Mouse (Mus musculus) kidney, adult 2 months (tissue): ENCODE data around the gene 4921501E09Rik. TPM values are rescaled to one million over a fixed set of nuclear protein-coding genes. Genes with fewer than 3 reads are reported as not detected.
A peak's percentile ranks its signal among the peaks of the same experiment; 100 is the strongest.

Experiments
- DNase-seq: peaks from one replicate; pipeline ENCODE4 v3.0.0; 2021
- H3K27ac ChIP-seq: fragments of 200-500 bp; 2 replicates; pipeline ENCODE4 v1.5.1; 2012; ENCODE audit warnings: low read depth, low read length, control low read depth, inconsistent platforms; ENCODE audit not compliant: insufficient read depth
- H3K27me3 ChIP-seq: fragments of 200-500 bp; replicated peaks from 2 replicates; pipeline ENCODE4 v1.6.1; 2012; ENCODE audit warnings: mild to moderate bottlenecking, moderate library complexity, low read length, inconsistent platforms; ENCODE audit not compliant: control insufficient read depth, insufficient read depth
- H3K36me3 ChIP-seq: fragments of 200-500 bp; 2 replicates; pipeline ENCODE4 v1.6.1; 2012; ENCODE audit warnings: mild to moderate bottlenecking, moderate library complexity, low read length, inconsistent platforms; ENCODE audit not compliant: control insufficient read depth, insufficient read depth
- H3K4me1 ChIP-seq: fragments of 200-500 bp; 2 replicates; pipeline ENCODE4 v1.6.1; 2011; ENCODE audit warnings: low read length; ENCODE audit not compliant: control insufficient read depth, insufficient read depth
- H3K4me3 ChIP-seq: fragments of 200-500 bp; 2 replicates; pipeline ENCODE4 v1.5.1; 2011; ENCODE audit warnings: mild to moderate bottlenecking, low read depth, low read length, control low read depth; ENCODE audit not compliant: insufficient read depth
- CTCF ChIP-seq: fragments of 200-500 bp; conservative IDR thresholded peaks from 2 replicates; pipeline ENCODE4 v1.5.1; 2011; ENCODE audit warnings: low read depth, mild to moderate bottlenecking, control low read depth, low read length, moderate library complexity, mixed read lengths; ENCODE audit not compliant: insufficient read depth, insufficient read length
- POLR2A ChIP-seq: fragments of 200-500 bp; IDR thresholded peaks from one replicate; pipeline ENCODE4 v1.6.1; 2011; ENCODE audit warnings: low read depth, low read length, control low read depth
- WGBS: fragments of 180-500 bp; shearing (Covaris S2); methylation state at CpG from one replicate; pipeline ENCODE4 v1.1.7; 2018; 5-methylcytosine and 5-hydroxymethylcytosine counted together
- polyA plus RNA-seq: library from polyadenylated mRNA; depleted of rRNA; stranded (reverse); fragments of >200 nt; gene quantifications from 2 replicates; pipeline ENCODE4 v1.2.3, GENCODE M21; 2012; rRNA removed

The 4921501E09Rik gene
- polyA plus RNA-seq, result not detected in 2 replicates

DNA sequence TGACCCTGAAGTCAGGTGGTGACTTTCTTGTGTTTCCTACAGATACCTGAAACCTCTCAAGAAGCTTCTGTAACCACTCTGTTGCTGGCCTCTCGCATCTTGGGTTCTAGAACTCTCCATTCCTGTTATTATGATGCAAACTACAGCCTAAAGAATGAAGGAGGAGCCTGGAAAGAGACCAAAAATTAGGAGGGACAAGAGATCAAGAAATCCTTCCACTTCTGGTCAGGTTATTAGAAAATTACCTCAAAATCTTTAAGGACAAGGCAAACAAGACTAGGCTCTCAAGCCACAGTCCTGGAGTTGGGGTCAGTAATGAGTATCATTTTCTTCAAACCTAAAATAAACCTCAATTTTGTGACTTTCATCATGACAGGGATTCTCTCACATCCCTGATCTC, at the start of gene 4921501E09Rik:
Gene 4921501E09Rik (minus strand): TSS at position 101 of the 400 bp plus-strand sequence.
- H3K4me3 ChIP-seq, result no peak within 1 kb of the TSS
- no peaks in the 10 kb centered on the region for H3K4me1 ChIP-seq
- no peaks in the 10 kb centered on the region for H3K36me3 ChIP-seq
- DNase-seq, result no peak
- no peaks in the 10 kb centered on the region; the same call in 1 of the 2 replicates for H3K27me3 ChIP-seq
- WGBS, result 50% methylated on average over 1 of the region's 1 CpGs
- TF ChIP-seq POLR2A (no peak), CTCF (no peak)
- H3K27ac ChIP-seq, result no peak within 1 kb of the TSS

- no peak overlapping the region for H3K4me3 ChIP-seq
- H3K27ac ChIP-seq, result no peak overlapping the region
- no peak for DNase-seq
- H3K27me3 ChIP-seq, result no peaks in the 10 kb centered on the region
- peaks cover 7% of the 10 kb centered on the region for H3K4me1 ChIP-seq
- WGBS, result 97% methylated on average over 2 of the region's 2 CpGs
- TF ChIP-seq CTCF (no peak), POLR2A (no peak)
- no peaks in the 10 kb centered on the region for H3K36me3 ChIP-seq
Measured at GRCm38 (mm10) chr17:33097396-33097795, 29.5 kb upstream of the 4921501E09Rik start.

DNA sequence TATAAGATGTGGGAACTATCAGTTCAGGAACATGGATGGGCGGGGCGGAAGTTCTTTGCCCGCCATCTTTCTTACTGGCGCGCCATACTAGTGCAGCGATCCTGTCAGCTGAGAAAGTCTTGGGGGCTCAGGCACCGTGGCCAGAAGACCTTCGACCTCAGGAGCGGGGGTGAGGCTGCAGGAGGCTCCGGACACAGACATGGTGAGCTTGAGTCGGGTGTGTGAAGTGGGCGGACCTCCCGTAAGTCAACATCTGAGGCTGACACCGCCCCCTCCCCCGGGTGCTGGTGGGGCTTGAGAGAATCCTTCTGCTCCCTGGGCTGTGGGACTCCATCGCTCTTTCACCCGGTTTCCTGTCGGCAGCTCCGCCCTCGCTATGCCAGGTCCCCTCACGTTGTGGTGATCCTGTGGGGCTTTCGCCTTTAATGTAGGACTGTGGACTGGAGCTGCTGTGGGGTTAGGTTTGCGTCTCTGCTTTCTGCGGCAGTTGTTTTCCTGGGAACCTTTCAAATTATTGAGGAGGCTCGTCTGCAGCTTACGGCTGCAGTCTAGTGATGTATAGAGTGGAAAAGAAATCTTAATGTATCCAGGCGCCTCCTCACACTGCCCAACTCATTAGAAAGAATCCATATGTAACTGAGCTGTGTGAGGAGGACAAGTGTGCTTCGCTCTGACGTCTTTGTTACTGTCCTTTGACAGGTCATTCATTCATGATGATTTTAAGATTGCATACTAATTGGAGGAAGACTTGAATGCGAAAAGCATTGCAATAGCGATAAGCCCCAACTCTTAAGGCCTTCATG, 24.7 kb upstream of the 4921501E09Rik start:
- H3K4me3 ChIP-seq, result peak overlapping the region; percentile 74
- peak; percentile 93 for DNase-seq
- H3K27me3 ChIP-seq, result no peaks in the 10 kb centered on the region
- H3K36me3 ChIP-seq, result no peaks in the 10 kb centered on the region
- peak overlapping the region; percentile 62 for H3K27ac ChIP-seq
- WGBS, result 2% methylated on average over 31 of the region's 31 CpGs
- TF ChIP-seq POLR2A (no peak), CTCF (no peak)
- peaks cover 7% of the 10 kb centered on the region for H3K4me1 ChIP-seq

- Histone ChIP-seq H3K4me1 (peaks cover 7% of the 10 kb centered on the region), H3K36me3 (no peaks in the 10 kb centered on the region)
- WGBS, result 76% methylated on average over 1 of the region's 1 CpGs
Measured at GRCm38 (mm10) chr17:33091630-33092029, 23.8 kb upstream of the 4921501E09Rik start.

GRCm38 (mm10) chr17:33089220-33089949, 21.5 kb upstream of the 4921501E09Rik start, which contains the start of gene Zfp563:
Gene Zfp563 (plus strand): TSS chr17:33089310.
- DNase-seq, result peak; percentile 98
- TF ChIP-seq POLR2A, result no peak
- peak; percentile 19; the same call in 1 of the 2 replicates for TF ChIP-seq CTCF
- H3K27me3 ChIP-seq, result no peaks in the 10 kb centered on the region
- peak within 1 kb of the TSS; percentile 84 for H3K4me3 ChIP-seq
- WGBS, result 3% methylated on average over 34 of the region's 34 CpGs
- H3K27ac ChIP-seq, result peak within 1 kb of the TSS; percentile 95
- peaks cover 7% of the 10 kb centered on the region for H3K4me1 ChIP-seq
- no peaks in the 10 kb centered on the region for H3K36me3 ChIP-seq

More at GRCm38 (mm10) chr17:33091630-33092029, 23.8 kb upstream of the 4921501E09Rik start:
- no peak overlapping the region for H3K27ac ChIP-seq
- no peaks in the 10 kb centered on the region for H3K27me3 ChIP-seq
- no peak overlapping the region for H3K4me3 ChIP-seq
- TF ChIP-seq CTCF, result no peak
- TF ChIP-seq POLR2A, result no peak
- DNase-seq, result peak; percentile 3

DNA sequence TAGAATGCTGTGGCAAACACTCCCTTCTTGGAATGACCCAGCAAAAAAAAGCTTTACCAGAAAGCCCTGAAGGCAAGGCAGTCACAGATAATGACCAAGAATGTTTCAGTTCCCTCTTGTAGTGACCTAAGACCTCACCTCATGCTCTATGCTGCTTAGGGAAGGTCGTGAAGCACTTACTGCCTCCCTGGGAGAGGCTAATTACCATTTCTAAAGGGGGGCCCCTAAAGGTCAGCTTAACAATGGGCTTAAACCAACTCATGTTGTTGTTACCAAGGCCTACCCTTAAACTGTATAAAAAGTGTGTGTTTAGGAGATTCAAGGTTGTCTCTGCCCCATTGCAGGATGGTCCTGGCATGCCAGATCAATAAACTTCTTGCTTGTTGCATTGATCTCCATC, 4.9 kb downstream of the 4921501E09Rik start:
- TF ChIP-seq POLR2A, result no peak
- TF ChIP-seq CTCF, result no peak
- H3K36me3 ChIP-seq, result no peaks in the 10 kb centered on the region
- WGBS, result 0% methylated on average over 1 of the region's 1 CpGs
- no peak overlapping the region for H3K4me3 ChIP-seq
- no peak for DNase-seq
- no peaks in the 10 kb centered on the region for H3K4me1 ChIP-seq
- H3K27me3 ChIP-seq, result no peaks in the 10 kb centered on the region
- no peak overlapping the region for H3K27ac ChIP-seq

DNA sequence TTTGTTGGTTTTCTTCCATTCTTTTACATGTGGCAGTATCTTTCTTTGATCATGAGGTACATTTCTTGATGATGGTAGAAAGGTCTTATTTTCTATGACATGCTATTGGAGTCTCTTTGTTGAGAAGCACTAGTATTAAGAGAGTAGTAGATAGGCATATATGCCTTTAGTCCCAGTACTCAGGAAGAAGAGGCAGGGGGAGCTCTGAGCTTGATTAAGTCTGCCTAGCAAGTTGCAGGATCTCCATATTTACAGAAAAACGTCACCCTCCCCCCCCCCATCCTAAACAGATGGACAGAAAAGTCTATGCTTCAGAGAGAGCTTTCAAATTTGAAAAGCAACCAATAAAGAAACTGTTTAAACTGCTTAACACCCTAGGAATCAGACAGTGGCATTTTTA, 9.1 kb downstream of the 4921501E09Rik start:
- no peak for TF ChIP-seq CTCF
- no peak for TF ChIP-seq POLR2A
- DNase-seq, result no peak
- Histone ChIP-seq H3K27ac (no peak overlapping the region), H3K4me1 (no peaks in the 10 kb centered on the region), H3K27me3 (no peaks in the 10 kb centered on the region), H3K36me3 (no peaks in the 10 kb centered on the region), H3K4me3 (no peak overlapping the region)
- 3% methylated on average over 1 of the region's 1 CpGs for WGBS
